Mouse (Mus musculus) lung, embryonic 16.5 days (tissue): ENCODE measurements around the gene Usp47. TPM values are rescaled to one million over a fixed set of nuclear protein-coding genes. Genes with fewer than 3 reads are reported as not detected.

Experiments
- polyA plus RNA-seq: library from polyadenylated mRNA; unstranded; fragments of >200 nt; fragmentation: Nextera tagmentation; extraction: Ambion mirVana; gene quantifications from 2 replicates; pipeline ENCODE4 v1.2.1, GENCODE M21; 2015

The Usp47 gene
- polyA plus RNA-seq, 1 experiment from 2014 or later: 71.5 TPM

Other genes with a start within 250 kb of the Usp47 start
- 48.0 and 56.5 TPM in 2 replicates for gene Galnt18, start 243.5 kb upstream of the Usp47 start, polyA plus RNA-seq
- gene Dkk3, start 135.6 kb downstream of the Usp47 start, polyA plus RNA-seq: 45.5 and 48.2 TPM in 2 replicates
- gene Mical2, start 202.4 kb downstream of the Usp47 start, polyA plus RNA-seq: 27.3 and 27.6 TPM in 2 replicates